Mouse (Mus musculus) skeletal muscle tissue, adult 2 months (tissue): ENCODE data around the gene Prf1.

Source experiments
- DNase-seq: peaks from one replicate; pipeline ENCODE4 v3.0.0-alpha.2; 2012; ENCODE audit warnings: low read depth, low spot score

Prf1 gene

GRCm38 (mm10) chr10:61339216-61339615, 41.6 kb downstream of the Prf1 start:
- no peak for DNase-seq

- no peak for DNase-seq
Observed at GRCm38 (mm10) chr10:61340247-61340646, 42.6 kb downstream of the Prf1 start.

- DNase-seq: no peak
Observed at GRCm38 (mm10) chr10:61341045-61341444, 43.4 kb downstream of the Prf1 start.

GRCm38 (mm10) chr10:61341557-61341956, 43.9 kb downstream of the Prf1 start:
- DNase-seq: peak; percentile 45

- no peak for DNase-seq
Observed at GRCm38 (mm10) chr10:61342750-61343149, 45.1 kb downstream of the Prf1 start.

- peak; percentile 54 for DNase-seq
Observed at GRCm38 (mm10) chr10:61343950-61344349, 46.3 kb downstream of the Prf1 start.

- no peak for DNase-seq
Observed at GRCm38 (mm10) chr10:61345179-61345578, 47.5 kb downstream of the Prf1 start.

GRCm38 (mm10) chr10:61346374-61346773, 48.7 kb downstream of the Prf1 start:
- no peak for DNase-seq

- DNase-seq: no peak
Observed at GRCm38 (mm10) chr10:61351216-61351615, 53.6 kb downstream of the Prf1 start.
